Mouse (Mus musculus): ENCODE measurements around the gene Creb3l2.

- TF ChIP-seq CTCF (IDR thresholded peaks at IDR 0.05; ENCODE audit: extremely low read depth, insufficient read depth, low read length) (no peak), POLR2A (IDR thresholded peaks at IDR 0.05; ENCODE audit: extremely low read depth, insufficient read depth, low read length) (no peak)
Observed at GRCm38 (mm10) chr6:37392262-37392661, 49.7 kb downstream of the Creb3l2 start.
